Mouse (Mus musculus) limb, embryonic 11.5 days (tissue): ENCODE results near the gene Pkdcc. TPM values are rescaled to one million over a fixed set of nuclear protein-coding genes. Genes with fewer than 3 reads are reported as not detected.

Source experiments
- ATAC-seq: fragments of 200-750 bp; cut with Nextera tagmentation; 2 replicates; pipeline ENCODE4 v1.8.0; 2017; ENCODE audit warnings: low read depth; ENCODE audit not compliant: insufficient number of reproducible peaks, low FRiP score, low TSS enrichment
- DNase-seq: peaks from one replicate; pipeline ENCODE4 v3.0.0-alpha.2; 2015; ENCODE audit warnings: low spot score
- H3K27ac ChIP-seq: fragments of 300-500 bp; sonication (generic); replicated peaks from 2 replicates; pipeline ENCODE4 v1.5.1; 2014; ENCODE audit warnings: low read depth, mild to moderate bottlenecking, low read length
- H3K27me3 ChIP-seq: fragments of 300-500 bp; sonication (generic); 2 replicates; pipeline ENCODE4 v1.6.1; 2014; ENCODE audit warnings: mild to moderate bottlenecking, low read length, mixed read lengths; ENCODE audit not compliant: control insufficient read depth, insufficient read depth
- H3K36me3 ChIP-seq: fragments of 300-500 bp; sonication (generic); 2 replicates; pipeline ENCODE4 v1.6.1; 2014; ENCODE audit warnings: mild to moderate bottlenecking, low read length, moderate library complexity, mixed read lengths; ENCODE audit not compliant: control insufficient read depth, insufficient read depth
- H3K4me1 ChIP-seq: fragments of 300-500 bp; sonication (generic); 2 replicates; pipeline ENCODE4 v1.6.1; 2014; ENCODE audit warnings: low read length, mixed read lengths; ENCODE audit not compliant: control insufficient read depth, insufficient read depth
- H3K4me2 ChIP-seq: fragments of 300-500 bp; sonication (generic); 2 replicates; pipeline ENCODE4 v1.6.1; 2014; ENCODE audit warnings: low read depth, mild to moderate bottlenecking, moderate library complexity; ENCODE audit not compliant: severe bottlenecking
- H3K4me3 ChIP-seq: fragments of 300-500 bp; sonication (generic); 2 replicates; pipeline ENCODE4 v1.5.1; 2014; ENCODE audit warnings: low read depth, low read length
- H3K9ac ChIP-seq: fragments of 300-500 bp; sonication (generic); 2 replicates; pipeline ENCODE4 v1.6.1; 2014; ENCODE audit warnings: mild to moderate bottlenecking, low read length
- H3K9me3 ChIP-seq: fragments of 300-500 bp; sonication (generic); 2 replicates; pipeline ENCODE4 v1.6.1; 2016; ENCODE audit warnings: low read length; ENCODE audit not compliant: control insufficient read depth
- WGBS: fragments of 180-500 bp; shearing (Covaris S2); extraction: QIAGEN DNeasy Blood & Tissue Kit; methylation state at CpG from one replicate; pipeline ENCODE4 v1.1.7; 2014; 5-methylcytosine and 5-hydroxymethylcytosine counted together
- polyA plus RNA-seq: library from polyadenylated mRNA; unstranded; fragments of >200 nt; fragmentation: Nextera tagmentation; extraction: Ambion mirVana; gene quantifications from 2 replicates; pipeline ENCODE4 v1.2.1, GENCODE M21; 2014

Gene Pkdcc
- polyA plus RNA-seq, 1 experiment from 2014 or later: 22.6 TPM

- H3K4me1 ChIP-seq: peaks cover 15% of the 10 kb centered on the region
- DNase-seq: no peak
- H3K4me3 ChIP-seq: no peak overlapping the region
- H3K9me3 ChIP-seq: no peaks in the 10 kb centered on the region
- peaks cover 3% of the 10 kb centered on the region; the same call in 1 of the 2 replicates for H3K27me3 ChIP-seq
- H3K9ac ChIP-seq: no peak overlapping the region
- WGBS: 48% methylated on average over 8 of the region's 8 CpGs
- H3K4me2 ChIP-seq: no peak overlapping the region
- no peak for ATAC-seq
- no peaks in the 10 kb centered on the region for H3K36me3 ChIP-seq
- H3K27ac ChIP-seq: no peak overlapping the region
Observed at GRCm38 (mm10) chr17:83272641-83273040, 57.5 kb downstream of the Pkdcc start.

GRCm38 (mm10) chr17:83273636-83274035 is 58.5 kb downstream of the Pkdcc start:
- H3K36me3 ChIP-seq: no peaks in the 10 kb centered on the region
- no peak overlapping the region for H3K9ac ChIP-seq
- no peak overlapping the region for H3K27ac ChIP-seq
- WGBS: 21% methylated on average over 9 of the region's 9 CpGs
- no peak for DNase-seq
- peaks cover 23% of the 10 kb centered on the region for H3K4me1 ChIP-seq
- no peak for ATAC-seq
- peaks cover 3% of the 10 kb centered on the region; the same call in 1 of the 2 replicates for H3K27me3 ChIP-seq
- H3K4me3 ChIP-seq: no peak overlapping the region
- no peaks in the 10 kb centered on the region for H3K9me3 ChIP-seq
- peak overlapping the region; percentile 32 for H3K4me2 ChIP-seq

DNA sequence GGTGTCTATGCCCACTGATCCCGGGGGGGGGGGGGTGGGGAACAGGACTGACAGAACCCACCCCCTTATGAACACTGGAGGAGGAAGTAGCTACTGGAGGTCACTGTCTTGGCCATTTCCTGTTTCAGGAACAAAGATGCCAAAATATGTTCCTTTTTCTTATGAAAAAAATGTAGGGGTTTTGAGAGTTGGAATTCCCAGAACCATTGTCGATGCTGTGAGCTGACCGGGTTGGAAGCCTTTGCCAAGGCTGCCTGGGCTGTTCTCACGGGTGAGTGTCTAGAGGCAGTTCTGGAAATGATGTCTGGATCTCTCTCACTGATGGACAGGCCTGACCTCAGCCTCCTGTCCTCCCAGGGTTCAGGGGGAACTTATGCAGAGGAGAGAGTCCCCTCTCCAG is 59.0 kb downstream of the Pkdcc start:
- peaks cover 3% of the 10 kb centered on the region; the same call in 1 of the 2 replicates for H3K27me3 ChIP-seq
- ATAC-seq: no peak
- H3K36me3 ChIP-seq: no peaks in the 10 kb centered on the region
- WGBS: 53% methylated on average over 4 of the region's 4 CpGs
- no peak for DNase-seq
- H3K4me3 ChIP-seq: no peak overlapping the region
- no peak overlapping the region for H3K9ac ChIP-seq
- H3K4me2 ChIP-seq: no peak overlapping the region
- H3K27ac ChIP-seq: no peak overlapping the region
- peaks cover 27% of the 10 kb centered on the region for H3K4me1 ChIP-seq
- no peaks in the 10 kb centered on the region for H3K9me3 ChIP-seq

Other genes starting within 250 kb of the Pkdcc start
- gene Eml4, start 135.6 kb downstream of the Pkdcc start, polyA plus RNA-seq: 76.0 and 83.1 TPM in 2 replicates